Mouse (Mus musculus) megakaryocyte, embryonic 14.5 days (primary cell): ENCODE data around the gene Pld3.

Experiments used
- FLI1 ChIP-seq: IDR thresholded peaks from 2 replicates; pipeline ENCODE4 v1.6.1; 2012; ENCODE audit warnings: low read length, inconsistent platforms, mixed read lengths
- GATA1 ChIP-seq: IDR thresholded peaks from 3 replicates; pipeline ENCODE4 v1.6.1; 2012; ENCODE audit warnings: mixed read lengths, low read length, inconsistent platforms, borderline replicate concordance

- no peak for TF ChIP-seq GATA1
- TF ChIP-seq FLI1 = no peak
Measured at GRCm38 (mm10) chr7:27493022-27493421, 60.0 kb downstream of the Pld3 start.
